Mouse (Mus musculus) CD8-positive naive resting alpha-beta T cell, adult 2 months (primary cell): ENCODE measurements around the gene Maats1.

Experiments
- DNase-seq, 2 experiments: peaks; one replicate each; pipeline ENCODE4 v3.0.0; 2022; ENCODE audit warnings: low read depth in 2 of 2, low spot score in 2 of 2

Maats1 gene

DNA sequence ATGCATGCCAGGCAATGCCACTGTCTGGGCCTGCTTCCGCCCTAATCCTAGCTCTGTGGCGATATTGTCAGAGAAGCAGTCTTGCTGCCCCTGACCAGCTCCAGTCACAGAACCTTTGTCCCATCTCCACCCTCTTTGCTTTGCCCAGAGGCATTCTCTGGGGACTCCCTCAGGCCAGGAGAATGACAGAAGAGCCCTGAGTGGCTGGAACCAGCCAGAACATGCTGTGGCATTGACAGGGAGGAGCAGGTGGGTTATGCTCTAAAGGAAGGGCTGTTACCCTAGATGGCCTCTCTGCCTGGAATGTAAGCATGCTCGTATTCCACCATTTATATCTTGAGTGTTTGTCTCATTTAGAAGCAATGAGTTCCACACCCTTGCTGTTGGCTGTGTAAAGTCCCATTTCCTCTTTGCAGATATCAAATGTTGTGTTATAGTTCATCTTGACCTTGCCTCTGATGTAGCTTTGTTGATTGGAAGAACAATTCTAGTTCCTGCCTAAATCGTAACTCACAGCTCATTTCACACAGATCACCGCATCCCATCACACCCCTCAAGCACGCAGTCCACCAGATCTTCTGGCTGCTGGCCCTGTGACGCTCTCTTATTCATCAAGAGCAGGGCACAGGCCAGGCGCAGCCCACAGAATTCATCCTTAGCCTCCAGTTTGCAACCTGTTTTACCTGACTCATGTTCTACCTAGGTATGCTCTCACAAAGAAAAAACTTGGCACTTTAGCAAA lies 28.9 kb upstream of the Maats1 start:
- no peak for DNase-seq

DNA sequence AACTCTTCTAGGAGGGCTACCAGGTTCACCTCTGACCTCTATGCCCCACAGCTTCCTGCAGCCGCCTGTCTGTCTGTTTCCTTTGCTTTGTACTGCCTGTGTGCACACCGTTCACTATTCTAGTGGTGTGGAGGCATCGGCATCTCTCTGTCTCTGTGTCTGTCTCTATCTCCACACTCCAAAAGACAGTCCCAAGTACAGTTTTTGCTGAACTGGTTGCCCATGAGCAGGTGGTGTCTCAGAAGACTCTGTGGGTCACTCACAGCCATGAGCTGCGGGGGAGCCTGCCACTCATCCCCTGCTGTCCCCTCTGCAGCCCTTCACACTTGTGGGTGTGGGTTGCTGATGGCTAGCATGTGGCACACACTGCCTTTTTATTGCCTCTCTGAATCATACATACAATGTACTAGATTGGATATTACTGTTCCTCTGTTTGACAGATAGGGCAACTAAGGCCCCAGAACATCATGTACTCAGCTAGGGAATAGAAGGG lies 28.1 kb upstream of the Maats1 start:
- no peak for DNase-seq

DNA sequence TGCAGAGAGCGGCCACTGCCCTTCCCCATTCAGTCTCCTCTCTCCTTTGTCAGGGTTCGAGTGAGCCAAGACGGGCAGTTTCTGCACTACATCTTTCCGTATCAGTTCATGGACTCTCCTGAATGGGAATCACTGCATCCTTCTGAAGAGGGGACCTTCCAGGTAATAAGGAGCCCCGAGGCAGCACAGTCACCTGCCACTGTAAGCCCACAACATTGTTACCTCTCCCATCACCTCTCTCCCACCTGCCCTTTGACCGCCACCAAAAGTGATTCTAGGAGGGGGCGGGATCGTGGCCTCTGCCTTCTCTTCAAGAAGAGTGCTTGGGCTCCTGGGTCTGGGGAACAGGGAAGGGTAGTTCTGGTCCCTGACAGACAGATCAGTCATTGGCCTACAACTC lies 27.5 kb upstream of the Maats1 start:
- DNase-seq, result no peak

DNA sequence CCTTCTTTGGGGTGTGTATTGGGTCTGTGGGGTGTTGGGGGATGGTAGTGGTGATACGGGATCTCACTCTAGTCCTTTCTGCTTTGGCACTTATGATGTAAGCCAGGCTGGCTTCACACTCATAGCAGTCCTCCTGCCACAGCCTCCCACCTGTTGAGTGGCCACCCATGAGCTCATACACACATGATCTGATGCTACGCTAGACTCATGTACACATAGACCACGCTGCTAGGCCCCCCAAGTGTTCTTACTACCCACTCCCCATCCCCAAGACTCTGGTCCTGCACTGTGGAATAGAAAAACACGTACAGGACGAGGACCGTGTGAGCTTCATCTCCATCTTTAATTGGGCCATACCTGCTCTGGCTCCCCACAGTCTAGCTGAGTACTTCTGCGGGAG lies 27.1 kb upstream of the Maats1 start:
- DNase-seq, result no peak

DNA sequence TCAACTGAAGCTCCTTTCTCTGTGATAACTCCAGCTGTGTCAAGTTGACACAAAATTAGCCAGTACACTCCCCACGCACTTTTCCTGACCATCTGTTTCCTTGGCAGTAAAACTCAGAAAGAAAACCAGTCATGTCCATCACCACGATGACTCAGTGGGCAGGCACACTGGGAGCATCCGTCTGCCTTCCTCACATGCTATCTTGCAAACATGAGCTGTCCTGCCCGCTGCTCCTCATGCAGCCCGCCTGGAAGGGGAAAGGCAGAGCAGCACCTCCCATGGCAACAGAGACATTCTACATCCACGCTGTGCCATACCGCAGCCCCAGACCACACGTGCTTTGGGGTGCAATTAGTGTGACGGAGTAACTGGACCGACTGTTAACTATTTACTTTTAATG lies 26.4 kb upstream of the Maats1 start:
- DNase-seq, result no peak

DNA sequence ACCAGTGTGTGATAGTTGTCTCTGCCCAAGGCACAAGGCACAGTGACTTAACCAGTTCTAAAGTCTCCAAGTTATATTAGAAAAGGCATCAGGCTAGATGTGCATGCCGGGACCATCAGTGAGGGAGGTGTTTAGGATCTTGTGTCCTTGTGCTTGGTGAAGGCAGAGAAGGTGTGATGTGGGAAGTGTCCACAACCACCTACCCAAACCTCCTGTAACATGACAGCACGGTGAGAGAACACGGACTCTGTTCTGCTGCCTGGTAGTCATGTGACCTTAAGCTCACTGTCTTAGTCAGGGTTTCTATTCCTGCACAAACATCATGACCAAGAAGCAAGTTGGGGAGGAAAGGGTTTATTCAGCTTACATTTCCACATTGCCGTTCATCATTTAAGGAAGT lies 24.3 kb upstream of the Maats1 start:
- no peak for DNase-seq

DNA sequence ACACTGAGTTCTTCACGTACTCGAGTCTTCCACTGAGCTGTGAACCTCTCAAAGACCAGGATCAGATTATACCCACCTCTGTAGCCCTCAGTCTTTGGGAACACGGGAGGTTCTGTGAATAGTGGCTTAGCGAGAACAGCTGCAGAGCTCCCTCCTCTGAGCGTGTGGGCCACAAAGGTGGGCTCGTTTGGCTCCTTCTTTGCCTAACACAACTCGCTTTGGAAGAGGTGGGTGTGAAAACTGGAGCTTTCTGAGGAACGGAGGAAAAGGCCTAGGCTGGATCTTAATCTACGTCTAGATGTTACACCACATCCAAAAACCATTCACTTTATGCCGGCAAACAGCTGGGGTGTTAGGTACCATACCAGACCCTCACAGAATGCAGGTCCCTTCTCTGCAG lies 23.4 kb upstream of the Maats1 start:
- no peak for DNase-seq

DNA sequence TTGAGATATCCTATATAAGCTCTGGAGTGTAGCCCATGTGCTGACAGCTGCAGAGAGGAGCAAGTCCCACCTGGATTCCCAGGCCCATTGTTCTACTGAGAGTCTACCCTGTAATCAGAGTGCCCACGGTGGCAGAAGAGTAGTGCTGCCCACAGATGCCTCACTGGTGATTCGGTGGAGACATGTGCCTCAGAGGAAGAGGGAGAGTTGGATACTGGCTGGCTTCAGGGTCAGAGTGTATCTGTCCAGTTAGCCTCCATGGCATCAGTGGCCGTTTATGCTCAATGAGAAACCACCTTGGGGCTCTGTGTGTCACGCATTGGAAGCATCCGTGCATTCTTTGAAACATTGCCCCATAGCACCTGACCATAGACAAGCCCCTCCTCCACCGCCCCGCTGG lies 21.7 kb upstream of the Maats1 start:
- DNase-seq, result no peak

DNA sequence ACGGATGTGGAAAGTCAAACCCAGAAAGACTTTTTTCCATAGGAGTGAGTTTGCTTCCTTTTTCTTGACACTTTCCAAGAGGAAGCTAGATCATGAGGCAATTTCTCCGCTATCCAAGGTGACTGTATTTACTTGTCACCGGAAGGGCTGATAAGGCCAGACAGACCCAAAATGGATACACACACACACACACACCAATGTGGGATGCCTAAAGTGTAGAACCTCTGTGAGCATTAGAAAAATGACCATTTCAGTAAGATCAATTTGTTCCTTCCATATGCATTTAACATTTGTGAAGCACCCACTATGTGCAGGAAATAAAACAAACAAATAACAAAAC lies 21.3 kb upstream of the Maats1 start:
- DNase-seq, result no peak

DNA sequence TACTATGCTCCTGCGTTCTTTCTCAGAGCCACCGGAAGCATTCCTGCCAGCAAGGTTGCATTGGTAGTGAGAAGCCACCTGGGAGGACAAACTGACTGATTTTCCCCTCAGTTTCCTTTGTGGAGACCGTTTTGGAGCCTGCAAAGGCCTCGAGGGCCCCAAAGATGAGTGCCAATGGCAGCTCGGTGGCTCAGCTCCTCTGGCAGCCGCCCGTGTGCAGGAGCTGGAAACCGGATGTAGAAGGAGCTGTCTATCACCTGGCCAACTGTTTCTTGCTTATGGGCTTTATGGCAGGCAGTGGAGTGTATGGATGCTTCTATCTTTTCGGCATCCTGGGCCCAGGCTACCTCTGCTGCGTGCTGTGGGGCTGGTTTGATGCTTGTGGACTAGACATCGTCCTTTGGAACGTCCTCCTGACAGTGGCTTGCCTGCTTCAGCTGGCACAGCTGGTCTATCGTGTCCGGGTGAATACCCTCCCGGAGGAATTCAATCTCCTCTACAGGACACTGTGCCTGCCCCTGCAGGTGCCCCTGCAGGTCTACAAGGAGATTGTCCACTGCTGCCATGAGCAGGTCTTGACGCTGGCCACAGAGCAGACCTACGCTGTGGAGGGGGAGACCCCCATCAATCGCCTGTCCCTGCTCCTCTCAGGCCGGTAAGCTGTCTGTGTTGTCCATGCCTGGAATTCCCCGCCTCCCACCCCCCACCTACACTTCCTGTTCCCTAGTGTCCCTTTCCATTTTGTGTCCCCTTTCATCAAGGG lies 20.7 kb upstream of the Maats1 start:
- DNase-seq, result no peak

DNA sequence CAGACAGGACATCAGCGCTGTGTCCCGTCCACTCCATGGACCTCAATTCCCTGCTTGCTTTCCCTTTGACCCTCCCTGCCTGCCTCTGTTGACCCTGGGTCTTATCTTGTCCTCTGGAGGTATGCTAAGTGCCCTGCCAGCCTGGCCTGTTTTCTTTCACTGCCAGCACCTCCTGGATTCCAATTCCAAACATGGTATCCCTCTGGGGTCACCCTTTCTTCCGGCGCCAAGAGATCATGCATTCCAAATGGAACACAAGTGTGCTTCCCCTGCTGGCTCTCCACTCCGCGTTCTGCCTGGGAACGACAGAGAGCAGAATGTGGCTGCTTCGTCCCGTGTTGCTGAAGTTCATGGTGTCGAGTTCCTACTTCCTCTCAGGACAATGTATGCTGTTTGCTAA lies 20.0 kb upstream of the Maats1 start, which contains the start of gene Popdc2:
Gene Popdc2, plus strand, starts transcription at position 277 of the 400 bp plus-strand sequence.
- no peak for DNase-seq

DNA sequence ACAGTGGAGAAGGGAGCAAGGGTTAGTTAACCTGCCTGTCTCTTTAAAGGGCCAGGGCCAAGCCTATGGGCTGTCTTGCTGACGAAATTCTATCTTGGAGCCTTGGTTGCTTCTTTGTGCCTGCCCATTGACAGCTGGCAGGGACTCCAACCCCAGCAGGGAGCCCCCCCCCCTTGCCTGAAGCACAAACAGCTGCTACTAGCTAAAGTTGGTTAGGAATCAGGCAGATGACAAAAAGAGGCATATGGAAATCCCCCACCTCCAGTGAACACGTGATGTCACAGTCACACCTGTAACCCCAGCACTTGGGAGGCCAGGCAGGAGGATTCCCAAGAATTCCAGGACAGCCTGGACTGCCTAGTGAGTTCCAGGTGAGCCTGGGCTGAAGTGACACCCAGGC lies 18.4 kb upstream of the Maats1 start:
- no peak for DNase-seq

DNA sequence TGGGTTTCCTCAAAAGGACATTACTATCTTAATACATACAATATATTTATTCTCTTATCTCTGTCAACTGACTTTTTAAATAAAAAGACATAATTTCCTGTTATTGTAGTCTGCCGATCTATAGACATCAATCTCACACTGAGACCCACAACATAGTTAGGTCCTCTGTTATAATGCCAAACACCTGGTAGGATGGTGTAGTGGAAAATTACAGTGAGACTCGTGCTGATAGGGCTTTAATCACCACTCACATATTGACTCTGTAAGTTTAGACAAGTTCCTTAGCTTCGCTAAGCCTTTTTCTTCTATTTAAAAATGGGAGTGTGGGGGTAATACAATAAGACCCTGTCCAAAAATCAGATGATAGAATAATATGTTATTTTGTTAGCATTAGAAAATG lies 17.9 kb upstream of the Maats1 start:
- DNase-seq, result no peak

DNA sequence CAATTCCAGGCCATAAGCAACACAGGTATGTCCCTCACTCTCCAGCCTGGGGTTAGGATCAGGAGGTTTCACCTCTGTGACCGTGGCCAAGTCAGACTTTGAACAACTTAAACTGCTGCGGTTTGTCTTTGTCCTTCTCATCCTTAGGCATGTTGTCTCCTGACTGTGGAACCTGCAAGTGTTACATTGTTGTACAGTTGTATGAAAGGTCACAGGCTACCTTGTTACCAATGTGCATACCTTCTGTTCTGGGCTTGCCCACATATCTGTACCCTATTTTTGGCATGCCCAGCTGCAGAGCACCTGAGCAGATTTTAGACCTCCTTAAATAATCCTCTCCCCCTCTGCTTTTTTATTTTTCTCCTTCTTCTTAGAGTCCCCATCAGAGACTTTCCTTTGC lies 17.3 kb upstream of the Maats1 start:
- DNase-seq, result no peak

DNA sequence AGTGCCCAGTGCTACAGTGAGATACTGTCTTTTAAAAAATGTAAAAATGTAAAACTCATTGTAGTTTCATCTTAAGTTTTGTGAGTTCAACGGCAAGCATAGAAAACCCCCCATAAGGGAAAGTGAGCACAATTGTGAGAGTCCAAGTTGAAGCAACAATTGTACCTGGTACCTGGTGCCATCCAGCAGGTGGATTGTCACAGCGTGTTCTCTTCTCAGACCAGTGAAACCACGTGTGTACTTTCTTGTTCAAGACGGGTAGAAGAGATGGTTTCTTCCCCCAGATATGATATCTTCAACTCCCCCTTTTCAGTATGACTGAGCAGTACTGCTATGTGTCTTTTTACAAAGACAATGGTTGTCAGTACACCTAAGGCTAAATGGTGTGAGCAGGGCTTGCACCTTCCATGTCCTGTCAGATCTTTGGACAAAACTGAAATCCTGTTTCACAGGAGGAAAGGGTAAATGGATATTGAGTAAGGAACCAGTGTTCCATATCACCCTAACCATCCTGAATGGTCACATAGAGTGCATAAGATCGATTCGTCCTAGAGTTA lies 16.4 kb upstream of the Maats1 start:
- DNase-seq, result no peak

DNA sequence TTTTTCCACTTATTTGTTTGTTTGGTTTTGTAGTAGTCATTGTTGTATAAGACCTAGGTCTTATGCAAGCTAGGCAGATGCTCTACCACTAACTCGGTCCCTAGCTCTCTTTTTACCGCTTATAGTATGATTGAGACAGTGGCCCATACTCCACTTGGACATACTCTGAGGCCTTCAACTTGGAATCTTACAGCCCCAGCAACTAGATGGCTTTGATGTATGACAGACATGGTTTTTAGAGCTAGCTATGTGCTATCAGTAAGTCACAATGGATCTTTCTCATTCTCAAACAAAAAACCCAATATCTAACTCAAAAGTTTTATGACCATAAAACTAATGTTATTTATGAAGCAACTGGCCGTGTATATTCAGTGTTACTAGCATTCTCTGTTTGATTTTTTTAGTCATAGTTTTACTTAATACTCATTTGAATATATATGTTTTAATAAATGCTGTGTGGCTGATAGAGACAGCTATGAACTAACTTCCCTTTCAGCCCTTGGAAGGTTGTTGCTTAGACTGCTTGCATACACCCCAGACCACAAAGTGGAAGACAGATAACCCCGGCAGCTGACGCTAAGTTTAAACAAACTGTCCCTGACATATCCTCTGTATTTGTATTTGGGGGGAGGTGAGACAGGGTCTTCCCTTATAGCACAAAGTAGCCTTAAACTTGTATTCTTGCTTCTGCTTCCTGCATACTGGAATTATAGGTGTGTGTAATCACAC lies 12.4 kb upstream of the Maats1 start:
- DNase-seq, result no peak

DNA sequence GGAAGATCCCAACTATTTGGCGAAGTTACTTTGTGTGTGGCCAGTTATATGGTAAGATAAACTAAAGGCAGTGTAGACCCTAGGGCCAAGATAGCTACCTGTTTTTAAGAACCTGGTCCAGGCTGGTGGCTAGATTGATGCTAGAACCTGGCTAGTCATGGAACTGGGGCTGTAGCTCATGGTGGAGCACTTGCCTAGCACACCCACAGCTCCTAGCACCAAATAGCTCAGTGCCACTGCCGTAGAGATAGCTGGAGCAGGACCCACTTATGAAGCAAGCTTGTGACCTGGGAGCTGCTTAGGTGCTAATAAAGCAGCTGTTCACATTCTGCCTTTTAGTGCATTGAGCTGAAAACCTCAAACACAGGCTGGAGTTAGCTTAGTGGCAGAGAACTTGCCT lies 11.7 kb upstream of the Maats1 start:
- DNase-seq, result no peak

DNA sequence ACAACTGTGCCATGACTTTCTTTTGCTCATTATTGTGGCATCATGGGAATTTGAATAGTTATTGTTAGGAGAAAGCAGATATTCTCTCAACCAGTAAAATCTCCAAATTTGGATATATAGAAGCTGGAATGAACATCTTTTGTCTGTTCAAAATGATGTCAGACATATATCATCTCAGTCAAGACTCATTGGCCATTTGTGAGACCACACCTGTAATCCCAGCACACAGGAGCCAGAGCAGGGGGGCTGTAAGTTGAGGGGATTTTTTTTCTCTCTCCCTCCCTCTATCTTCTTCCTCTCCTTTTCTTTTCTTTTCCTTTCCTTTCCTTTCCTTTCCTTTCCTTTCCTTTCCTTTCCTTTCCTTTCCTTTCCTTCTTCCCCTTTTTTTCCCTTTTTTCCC lies 10.9 kb upstream of the Maats1 start:
- DNase-seq, result no peak

DNA sequence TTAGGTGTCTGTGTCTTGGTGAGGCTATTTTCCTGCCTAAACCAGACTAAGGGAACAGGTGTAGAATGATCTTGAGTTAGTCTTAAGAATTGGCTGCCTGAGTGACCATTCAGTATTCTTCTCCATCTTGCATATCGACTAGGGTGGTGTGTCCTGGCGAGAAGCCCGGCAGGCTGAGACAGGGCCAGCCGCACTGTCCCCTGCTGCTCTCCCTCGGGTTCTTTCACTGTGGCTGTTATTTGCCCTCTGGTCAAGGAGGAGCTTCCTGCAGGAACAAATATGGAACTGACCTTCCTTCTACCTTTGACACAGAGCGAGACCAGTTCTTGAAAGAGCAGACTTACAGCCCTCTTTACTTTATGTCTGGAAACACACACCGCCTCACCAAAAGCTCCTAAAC lies 10.1 kb upstream of the Maats1 start:
- no peak for DNase-seq

DNA sequence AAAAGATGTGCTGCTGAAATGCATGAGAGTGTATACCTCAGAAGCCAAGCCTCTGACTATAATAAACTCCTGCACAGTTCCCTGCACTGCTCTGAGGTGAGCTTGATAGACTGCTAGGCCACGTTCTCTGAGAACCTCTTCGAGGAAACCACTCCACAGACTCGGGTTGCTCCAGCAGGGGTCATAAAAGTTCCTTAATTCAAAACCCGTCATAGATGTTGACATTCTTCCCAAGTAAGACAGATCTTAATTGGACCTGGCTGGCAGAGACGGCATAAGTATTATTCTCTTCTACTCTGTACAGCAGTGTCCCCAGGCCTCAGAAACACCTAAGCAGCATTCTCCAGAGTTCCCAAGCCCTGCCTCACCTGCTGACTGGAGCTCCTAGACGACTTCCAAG lies 9.0 kb upstream of the Maats1 start:
- DNase-seq, result no peak

DNA sequence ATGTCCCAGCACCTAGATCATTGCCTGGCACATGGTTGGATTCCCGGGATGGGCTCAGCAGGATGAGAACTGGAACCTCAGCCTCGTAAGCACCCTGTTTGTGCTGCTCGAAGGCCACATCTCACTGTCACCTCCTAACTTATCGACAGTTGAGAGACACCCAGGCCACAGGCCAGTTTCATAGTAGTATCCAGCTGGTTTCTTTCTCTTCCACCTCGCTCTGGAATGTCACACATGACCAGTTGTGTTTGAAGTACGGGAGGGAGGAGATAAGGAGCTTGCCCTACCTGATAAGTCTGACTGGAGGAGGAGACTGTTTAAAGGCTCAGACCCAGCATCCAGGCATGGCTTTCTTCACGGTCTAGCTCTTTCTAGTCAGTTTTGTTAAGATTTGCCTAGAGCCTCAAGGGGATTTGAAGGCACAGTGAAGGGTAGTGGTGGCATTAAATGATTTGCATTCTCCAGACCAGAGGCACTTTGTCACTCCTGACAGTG lies 8.5 kb upstream of the Maats1 start:
- DNase-seq, result no peak

DNA sequence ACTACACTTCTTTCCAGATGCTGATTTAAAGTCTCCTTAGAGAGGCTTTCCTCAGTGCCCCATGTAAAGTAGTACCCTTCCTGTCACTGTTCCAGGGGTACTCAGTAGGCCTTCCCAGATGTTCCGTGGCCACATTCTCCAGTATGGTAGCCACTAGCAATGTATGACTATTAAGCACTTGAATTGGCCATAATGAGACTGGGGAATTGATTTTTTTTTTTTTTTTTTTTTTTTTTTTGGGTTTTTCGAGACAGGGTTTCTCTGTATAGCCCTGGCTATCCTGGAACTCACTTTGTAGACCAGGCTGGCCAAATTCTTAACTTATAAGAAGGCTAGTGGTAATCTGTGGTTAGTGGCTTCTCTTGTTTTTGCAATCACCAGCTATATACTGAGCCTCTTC lies 7.9 kb upstream of the Maats1 start:
- DNase-seq, result no peak
